Mouse (Mus musculus) embryonic facial prominence, embryonic 11.5 days (tissue): Measurements from ENCODE around the gene Rhd. TPM values are rescaled to one million over a fixed set of nuclear protein-coding genes. Genes with fewer than 3 reads are reported as not detected.
A peak's percentile ranks its signal among the peaks of the same experiment; 100 is the strongest.

Source experiments
- ATAC-seq: fragments of 200-750 bp; cut with Nextera tagmentation; replicated peaks from 2 replicates; pipeline ENCODE4 v1.8.0; 2017; ENCODE audit warnings: low read depth; ENCODE audit not compliant: insufficient number of reproducible peaks, low FRiP score, low TSS enrichment
- DNase-seq: peaks from one replicate; pipeline ENCODE4 v3.0.0-alpha.2; 2015; ENCODE audit warnings: low spot score
- H3K27ac ChIP-seq: fragments of 300-500 bp; sonication (generic); replicated peaks from 2 replicates; pipeline ENCODE4 v1.5.1; 2014; ENCODE audit warnings: mild to moderate bottlenecking, low read depth, low read length, control low read depth
- H3K27me3 ChIP-seq: fragments of 300-500 bp; sonication (generic); 2 replicates; pipeline ENCODE4 v1.6.1; 2014; ENCODE audit warnings: mild to moderate bottlenecking, low read length, moderate library complexity, mixed read lengths; ENCODE audit not compliant: control insufficient read depth, insufficient read depth
- H3K36me3 ChIP-seq: fragments of 300-500 bp; sonication (generic); replicated peaks from 2 replicates; pipeline ENCODE4 v1.6.1; 2014; ENCODE audit warnings: low read depth, mild to moderate bottlenecking, low read length, moderate library complexity, mixed read lengths; ENCODE audit not compliant: control insufficient read depth, insufficient read depth
- H3K4me1 ChIP-seq: fragments of 300-500 bp; sonication (generic); 2 replicates; pipeline ENCODE4 v1.6.1; 2014; ENCODE audit warnings: low read length, mixed read lengths; ENCODE audit not compliant: control insufficient read depth, insufficient read depth
- H3K4me2 ChIP-seq: fragments of 300-500 bp; sonication (generic); 2 replicates; pipeline ENCODE4 v1.6.1; 2014; ENCODE audit warnings: low read depth, mild to moderate bottlenecking, control low read depth, low read length, moderate library complexity
- H3K4me3 ChIP-seq: fragments of 300-500 bp; sonication (generic); 2 replicates; pipeline ENCODE4 v1.5.1; 2014; ENCODE audit warnings: low read depth, low read length, control low read depth
- H3K9ac ChIP-seq: fragments of 300-500 bp; sonication (generic); replicated peaks from 2 replicates; pipeline ENCODE4 v1.6.1; 2014; ENCODE audit warnings: mild to moderate bottlenecking, control low read depth, low read length
- H3K9me3 ChIP-seq: fragments of 300-500 bp; sonication (generic); replicated peaks from 2 replicates; pipeline ENCODE4 v1.6.1; 2016; ENCODE audit warnings: mild to moderate bottlenecking, low read length, inconsistent platforms, mixed read lengths; ENCODE audit not compliant: control insufficient read depth
- WGBS: fragments of 180-500 bp; shearing (Covaris S2); extraction: QIAGEN DNeasy Blood & Tissue Kit; methylation state at CpG from one replicate; pipeline ENCODE4 v1.1.7; 2014; 5-methylcytosine and 5-hydroxymethylcytosine counted together
- polyA plus RNA-seq: library from polyadenylated mRNA; unstranded; fragments of >200 nt; fragmentation: Nextera tagmentation; extraction: Ambion mirVana; gene quantifications from 2 replicates; pipeline ENCODE4 v1.2.1, GENCODE M21; 2014

The Rhd gene
- polyA plus RNA-seq, 1 experiment from 2014 or later, result 13.7 TPM

DNA sequence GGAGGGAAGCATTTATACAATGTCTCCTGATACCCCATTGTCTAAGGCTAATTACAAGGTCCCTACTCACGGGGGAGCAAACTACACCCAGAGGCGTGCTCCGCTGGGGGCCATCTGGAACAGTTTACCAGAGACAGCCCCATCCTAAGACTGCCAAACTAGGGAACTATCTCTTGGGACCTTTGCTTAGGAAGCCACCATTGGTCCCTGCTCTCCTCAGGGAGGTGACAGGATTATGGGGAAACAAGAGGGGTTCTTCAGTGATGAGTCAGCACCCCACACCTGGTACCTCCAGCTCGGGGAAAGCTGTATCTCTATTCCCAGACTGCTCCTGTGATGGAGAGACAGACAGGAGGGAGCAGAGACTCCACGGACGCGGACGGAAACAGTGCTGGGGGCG is 4.2 kb downstream of the Rhd start:
- H3K36me3 ChIP-seq, result no peaks in the 10 kb centered on the region
- ATAC-seq, result no peak
- WGBS, result 20% methylated on average over 8 of the region's 9 CpGs

GRCm38 (mm10) chr4:134869068-134869730 is 4.9 kb downstream of the Rhd start:
- no peaks in the 10 kb centered on the region for H3K9me3 ChIP-seq
- H3K27me3 ChIP-seq, result 0 out of 2 replicates have a peak, but pooled peaks cover 5% of the 10 kb centered on the region
- no peak overlapping the region; the same call in 1 of the 2 replicates for H3K27ac ChIP-seq
- H3K9ac ChIP-seq, result peak overlapping the region; percentile 18; the same call in 1 of the 2 replicates
- no peak for ATAC-seq
- 7% methylated on average over 16 of the region's 16 CpGs for WGBS
- DNase-seq, result no peak
- H3K4me3 ChIP-seq, result 0 out of 2 replicates have a peak overlapping the region, but pooled peaks have one; percentile 1
- no peaks in the 10 kb centered on the region for H3K36me3 ChIP-seq
- H3K4me1 ChIP-seq, result no peaks in the 10 kb centered on the region; the same call in 1 of the 2 replicates
- H3K4me2 ChIP-seq, result peak overlapping the region; percentile 28

More for the DNA sequence above, 4.2 kb downstream of the Rhd start:
- Histone ChIP-seq H3K9me3 (no peaks in the 10 kb centered on the region), H3K27me3 (0 out of 2 replicates have a peak, but pooled peaks cover 5% of the 10 kb centered on the region), H3K4me1 (no peaks in the 10 kb centered on the region; the same call in 1 of the 2 replicates), H3K4me3 (no peak overlapping the region), H3K27ac (no peak overlapping the region), H3K9ac (no peak overlapping the region), H3K4me2 (no peak overlapping the region)
- DNase-seq, result no peak

DNA sequence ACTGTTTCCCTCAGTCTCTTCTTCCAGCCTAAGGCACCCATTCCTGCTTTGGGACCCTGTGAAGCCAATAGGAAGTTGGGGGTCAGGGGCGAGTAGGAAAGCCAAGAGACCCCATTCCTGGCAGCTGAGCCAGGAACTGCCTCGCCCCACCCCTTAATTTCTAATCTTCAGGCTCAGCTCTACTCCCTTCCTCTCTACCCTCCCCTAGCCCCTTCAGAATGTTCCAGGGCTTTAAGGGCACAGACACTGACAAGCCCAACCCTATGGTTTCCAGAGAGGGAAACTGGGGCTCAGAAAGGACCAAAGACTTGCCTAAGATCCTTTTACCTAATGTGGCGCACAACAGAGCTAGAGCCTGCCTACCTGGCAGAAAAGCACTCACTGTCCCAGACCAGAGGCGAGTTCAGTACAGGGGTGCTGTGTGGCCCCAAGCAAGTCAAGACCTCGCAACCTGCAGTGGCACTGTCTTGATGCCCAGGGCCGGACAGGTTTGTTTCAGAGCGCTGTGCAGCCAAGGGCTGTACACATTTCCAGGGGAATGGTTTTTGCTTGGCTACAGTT is 5.6 kb downstream of the Rhd start:
- Histone ChIP-seq H3K27me3 (0 out of 2 replicates have a peak, but pooled peaks cover 5% of the 10 kb centered on the region), H3K9ac (peak overlapping the region; percentile 18; the same call in 1 of the 2 replicates), H3K4me2 (peak overlapping the region; percentile 28; the same call in 1 of the 2 replicates), H3K36me3 (no peaks in the 10 kb centered on the region), H3K27ac (no peak overlapping the region), H3K4me1 (no peaks in the 10 kb centered on the region; the same call in 1 of the 2 replicates), H3K9me3 (no peaks in the 10 kb centered on the region), H3K4me3 (0 out of 2 replicates have a peak overlapping the region, but pooled peaks have one; percentile 1)
- ATAC-seq (no peak), DNase-seq (no peak)
- 42% methylated on average over 7 of the region's 7 CpGs for WGBS

- 0 out of 2 replicates have a peak, but pooled peaks cover 5% of the 10 kb centered on the region for H3K27me3 ChIP-seq
- H3K36me3 ChIP-seq, result no peaks in the 10 kb centered on the region
- H3K27ac ChIP-seq, result no peak overlapping the region
- DNase-seq (no peak), ATAC-seq (no peak)
- no peak overlapping the region for H3K4me2 ChIP-seq
- no peaks in the 10 kb centered on the region; the same call in 1 of the 2 replicates for H3K4me1 ChIP-seq
- H3K9me3 ChIP-seq, result no peaks in the 10 kb centered on the region
- no peak overlapping the region for H3K4me3 ChIP-seq
- no peak overlapping the region for H3K9ac ChIP-seq
- WGBS, result 44% methylated on average over 4 of the region's 4 CpGs
Observed at GRCm38 (mm10) chr4:134871477-134871876, 7.1 kb downstream of the Rhd start.

GRCm38 (mm10) chr4:134871950-134872349 is 7.6 kb downstream of the Rhd start:
- H3K4me3 ChIP-seq, result no peak overlapping the region
- DNase-seq (no peak), ATAC-seq (no peak)
- no peaks in the 10 kb centered on the region for H3K36me3 ChIP-seq
- no peak overlapping the region for H3K9ac ChIP-seq
- no peak overlapping the region for H3K27ac ChIP-seq
- H3K27me3 ChIP-seq, result 0 out of 2 replicates have a peak, but pooled peaks cover 5% of the 10 kb centered on the region
- H3K4me2 ChIP-seq, result no peak overlapping the region
- no peaks in the 10 kb centered on the region; the same call in 1 of the 2 replicates for H3K4me1 ChIP-seq
- 39% methylated on average over 2 of the region's 2 CpGs for WGBS
- no peaks in the 10 kb centered on the region for H3K9me3 ChIP-seq

DNA sequence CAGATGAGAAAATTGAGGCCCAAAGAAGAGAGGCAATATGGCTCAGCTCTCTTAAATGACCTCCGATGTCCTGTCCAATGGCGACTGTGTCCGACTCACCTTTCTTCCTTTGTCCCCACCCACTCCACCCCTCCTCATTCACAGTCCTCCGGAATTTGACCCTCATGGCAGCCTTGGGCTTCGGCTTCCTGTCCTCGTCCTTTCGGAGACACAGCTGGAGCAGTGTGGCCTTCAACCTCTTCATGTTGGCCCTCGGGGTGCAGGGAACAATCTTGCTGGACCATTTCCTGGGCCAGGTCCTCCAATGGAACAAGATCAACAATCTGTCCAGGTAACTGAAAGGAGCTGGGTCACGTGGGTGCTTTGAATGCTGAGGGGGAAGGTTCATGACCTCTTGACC is 11.8 kb downstream of the Rhd start:
- ATAC-seq (no peak), DNase-seq (no peak)
- Histone ChIP-seq H3K9me3 (no peaks in the 10 kb centered on the region), H3K27ac (no peak overlapping the region), H3K27me3 (no peaks in the 10 kb centered on the region), H3K9ac (no peak overlapping the region), H3K4me2 (no peak overlapping the region), H3K4me3 (no peak overlapping the region), H3K4me1 (no peaks in the 10 kb centered on the region), H3K36me3 (no peaks in the 10 kb centered on the region)
- WGBS, result 74% methylated on average over 9 of the region's 9 CpGs

- H3K4me1 ChIP-seq, result no peaks in the 10 kb centered on the region
- no peak overlapping the region; the same call in 1 of the 2 replicates for H3K9ac ChIP-seq
- no peaks in the 10 kb centered on the region for H3K36me3 ChIP-seq
- no peaks in the 10 kb centered on the region for H3K27me3 ChIP-seq
- no peaks in the 10 kb centered on the region for H3K9me3 ChIP-seq
- H3K4me2 ChIP-seq, result peak overlapping the region; percentile 58
- ATAC-seq (no peak), DNase-seq (peak; percentile 82)
- H3K27ac ChIP-seq, result no peak overlapping the region
- peak overlapping the region; percentile 26; the same call in 1 of the 2 replicates for H3K4me3 ChIP-seq
- 3% methylated on average over 17 of the region's 17 CpGs for WGBS
Observed at GRCm38 (mm10) chr4:134879410-134879981, 15.2 kb downstream of the Rhd start.
